Mouse (Mus musculus) adrenal gland, postnatal 10 days (tissue): Measurements from ENCODE around the gene Ifit1bl2. TPM values are rescaled to one million over a fixed set of nuclear protein-coding genes. Genes with fewer than 3 reads are reported as not detected.
"Not testable (repeated sequence)": the region's sequence is repeated elsewhere in the genome, so short reads cannot be mapped to it uniquely, and the experiment has no call there.

ENCODE experiments used
- DNase-seq: peaks from one replicate; pipeline ENCODE4 v3.0.0; 2021; ENCODE audit warnings: mixed read lengths
- total RNA-seq, 2 experiments: library from RNA; stranded (reverse); gene quantifications; 2 replicates each; pipeline ENCODE4 v1.2.3; 2021

Ifit1bl2 gene
- total RNA-seq, 2 experiments from 2014 or later: 0.09 TPM; not detected in 1

DNA sequence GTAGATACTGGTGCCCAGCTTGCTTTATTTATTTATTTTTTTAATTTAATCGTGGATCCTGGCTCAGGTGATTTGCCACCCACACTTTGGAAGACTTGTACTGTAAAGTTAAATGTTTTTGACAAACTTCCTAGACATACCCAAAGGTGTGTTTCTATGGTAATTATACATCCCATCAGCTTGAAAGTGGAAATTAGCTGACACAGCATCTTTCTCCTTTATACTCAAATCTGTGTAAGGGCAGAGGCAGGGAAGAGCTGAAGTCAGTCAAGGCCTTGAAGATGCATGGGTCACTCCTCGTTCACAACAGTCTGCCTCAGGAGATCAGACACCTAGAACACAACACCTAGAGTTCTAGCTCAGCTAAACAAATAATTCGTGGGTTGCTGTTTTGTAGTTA is 30.4 kb downstream of the Ifit1bl2 start:
- not testable (repeated sequence) for DNase-seq

- peak; percentile 25 for DNase-seq
Observed at GRCm38 (mm10) chr19:34607237-34608051, 33.1 kb downstream of the Ifit1bl2 start, which contains the start of gene Ifit3b. Gene Ifit3b (plus strand): TSS chr19:34607970.

- DNase-seq: no peak
Observed at GRCm38 (mm10) chr19:34605472-34605871, 35.1 kb downstream of the Ifit1bl2 start.

- DNase-seq: not testable (repeated sequence)
Observed at GRCm38 (mm10) chr19:34601888-34602287, 38.7 kb downstream of the Ifit1bl2 start, which contains the start of gene Ifit1bl1. Gene Ifit1bl1 (minus strand): TSS chr19:34601956.

GRCm38 (mm10) chr19:34599250-34599649 is 41.3 kb downstream of the Ifit1bl2 start:
- not testable (repeated sequence) for DNase-seq

- peak; percentile 79 for DNase-seq
Observed at GRCm38 (mm10) chr19:34598341-34598740, 42.2 kb downstream of the Ifit1bl2 start.

DNA sequence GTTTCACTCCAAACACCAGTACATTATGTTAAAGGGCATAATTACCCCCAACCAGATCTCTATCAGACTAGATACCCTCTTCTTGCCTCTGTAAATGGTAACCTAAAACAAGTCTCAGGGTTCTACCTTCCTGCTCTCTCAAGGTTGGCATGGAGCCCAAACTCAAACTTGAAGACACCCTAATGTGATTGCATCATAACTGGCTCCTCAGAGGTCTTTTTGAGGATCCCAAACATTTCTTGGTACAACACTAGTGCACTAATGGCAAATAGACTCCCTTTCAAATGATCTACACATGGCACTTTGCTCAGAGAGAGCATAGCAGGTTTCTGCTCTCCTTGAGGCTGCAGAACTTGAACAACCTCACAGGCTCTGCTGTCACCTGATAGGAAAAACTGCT is 43.7 kb downstream of the Ifit1bl2 start:
- DNase-seq: no peak

- not testable (repeated sequence) for DNase-seq
Observed at GRCm38 (mm10) chr19:34594523-34594922, 46.0 kb downstream of the Ifit1bl2 start.

DNA sequence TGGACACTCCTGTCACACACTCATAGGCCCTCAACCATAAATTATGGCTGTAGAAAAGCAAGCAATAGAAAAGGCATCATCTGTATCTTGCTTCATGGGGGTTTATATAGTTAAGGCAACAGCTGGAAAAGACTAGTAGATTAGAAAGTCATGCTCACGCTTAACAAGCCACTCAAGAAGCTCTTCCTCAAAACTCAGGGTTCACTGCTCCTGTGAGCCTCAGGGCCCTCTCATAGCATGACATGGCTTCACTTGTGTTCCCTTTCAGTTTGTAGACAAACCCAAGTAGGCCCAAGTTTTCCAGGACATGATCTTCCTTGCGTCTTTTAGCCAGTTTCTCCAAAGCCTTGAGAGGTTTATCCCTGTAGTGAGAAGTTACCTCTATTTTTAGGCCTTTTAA is 47.1 kb downstream of the Ifit1bl2 start:
- no peak for DNase-seq

DNA sequence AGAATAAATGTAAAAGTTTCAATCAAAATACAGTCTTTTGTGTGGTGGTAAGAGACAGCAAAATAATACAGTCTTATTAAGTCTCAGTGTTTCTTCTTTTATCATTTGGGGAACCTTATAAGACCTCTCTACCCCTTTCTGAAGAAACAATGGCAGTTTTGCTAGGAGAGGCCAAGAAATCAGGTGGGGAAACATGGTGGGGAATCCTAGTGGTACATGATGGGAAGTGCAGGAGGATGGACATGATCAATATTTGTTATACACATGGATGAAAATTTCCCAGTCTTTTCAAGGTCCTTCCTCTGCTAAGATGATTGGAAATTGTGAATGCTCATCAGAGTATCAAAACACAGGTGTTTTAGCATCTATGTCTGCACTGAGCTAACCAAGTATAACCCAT is 51.6 kb downstream of the Ifit1bl2 start:
- DNase-seq: no peak

- DNase-seq: not testable (repeated sequence)
Observed at GRCm38 (mm10) chr19:34587898-34588692, 52.4 kb downstream of the Ifit1bl2 start.

DNA sequence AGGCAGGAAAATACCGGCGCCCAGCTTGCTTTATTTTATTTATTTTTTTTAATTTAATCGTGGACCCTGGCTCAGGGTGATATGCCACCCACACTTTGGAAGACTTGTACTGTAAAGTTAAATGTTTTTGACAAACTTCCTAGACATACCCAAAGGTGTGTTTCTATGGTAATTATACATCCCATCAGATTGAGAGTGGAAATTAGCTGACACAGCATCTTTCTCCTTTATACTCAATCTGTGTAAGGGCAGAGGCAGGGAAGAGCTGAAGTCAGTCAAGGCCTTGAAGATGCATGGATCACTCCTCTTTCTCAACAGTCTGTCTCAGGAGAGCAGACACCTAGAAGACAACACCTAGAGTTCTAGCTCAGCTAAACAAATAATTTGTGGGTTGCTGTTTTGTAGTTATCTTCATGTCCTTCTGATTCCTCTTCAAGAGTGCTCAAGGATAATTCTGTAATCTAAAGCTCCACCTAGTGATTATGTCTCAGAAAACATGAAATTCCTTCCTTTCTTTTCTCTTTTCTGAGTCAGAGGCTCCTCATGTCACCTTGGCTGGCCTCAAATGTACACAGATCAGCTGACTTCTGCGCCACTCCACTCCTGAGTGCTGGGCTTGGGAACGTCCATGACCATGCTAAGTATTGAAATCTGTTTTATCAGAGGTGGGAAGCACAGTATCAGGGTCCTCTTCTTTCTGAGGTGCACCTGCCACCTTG is 54.6 kb downstream of the Ifit1bl2 start:
- DNase-seq: not testable (repeated sequence)

DNA sequence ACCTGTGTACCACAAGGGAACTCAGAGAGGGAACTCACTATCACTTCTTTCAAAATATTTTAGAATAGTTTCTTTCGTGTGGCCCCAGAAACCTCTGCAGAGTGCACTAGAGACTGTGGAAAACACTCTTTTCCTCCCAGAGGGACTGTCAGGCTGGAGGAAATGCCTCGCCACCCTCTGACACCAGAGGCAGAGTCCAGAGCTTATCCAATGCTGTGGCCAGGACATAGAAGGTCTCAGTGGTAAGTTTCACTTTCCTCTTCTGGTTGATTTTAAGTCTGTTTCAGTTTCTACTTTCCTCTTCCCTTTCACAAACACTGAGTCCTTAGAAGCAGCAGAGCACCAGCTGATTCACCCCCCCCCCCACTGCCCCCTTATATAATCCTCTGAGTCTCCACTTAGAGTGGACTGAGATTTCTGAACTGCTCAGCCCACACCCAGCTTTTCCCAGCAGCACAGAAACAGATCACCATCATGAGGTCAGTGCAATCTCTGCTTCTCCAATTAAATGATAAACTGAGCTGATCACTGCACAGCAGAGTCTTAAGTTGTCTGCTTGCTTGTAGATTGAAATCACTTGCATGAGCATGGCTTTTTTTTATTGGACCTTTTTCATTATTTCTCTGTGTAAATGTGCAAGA is 57.3 kb downstream of the Ifit1bl2 start, which contains the start of gene Ifit3:
TSS of gene Ifit3 (plus strand) at position 406 of the 641 bp plus-strand sequence.
- not testable (repeated sequence) for DNase-seq

DNA sequence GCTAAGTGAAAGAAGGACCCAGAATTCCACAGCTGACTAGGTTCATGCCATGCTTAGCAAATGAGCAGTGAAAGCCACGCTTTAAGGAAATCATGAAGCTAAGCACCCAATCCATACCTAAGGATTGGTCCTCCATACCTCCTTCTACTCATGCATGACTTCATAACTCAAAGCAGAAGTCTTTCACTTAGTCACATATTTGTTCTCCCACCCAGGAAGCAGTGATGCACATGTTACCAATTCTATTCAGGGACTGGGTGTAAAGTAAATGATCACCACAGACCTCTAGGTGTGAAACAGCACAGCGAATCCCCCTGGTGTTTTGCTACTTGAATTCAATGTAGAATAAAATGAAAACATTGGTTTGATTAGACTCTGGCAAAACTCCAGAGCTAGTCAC is 57.8 kb downstream of the Ifit1bl2 start:
- DNase-seq: not testable (repeated sequence)

GRCm38 (mm10) chr19:34577121-34577520 is 63.4 kb downstream of the Ifit1bl2 start:
- DNase-seq: no peak

- DNase-seq: no peak
Observed at GRCm38 (mm10) chr19:34573650-34574049, 66.9 kb downstream of the Ifit1bl2 start.

DNA sequence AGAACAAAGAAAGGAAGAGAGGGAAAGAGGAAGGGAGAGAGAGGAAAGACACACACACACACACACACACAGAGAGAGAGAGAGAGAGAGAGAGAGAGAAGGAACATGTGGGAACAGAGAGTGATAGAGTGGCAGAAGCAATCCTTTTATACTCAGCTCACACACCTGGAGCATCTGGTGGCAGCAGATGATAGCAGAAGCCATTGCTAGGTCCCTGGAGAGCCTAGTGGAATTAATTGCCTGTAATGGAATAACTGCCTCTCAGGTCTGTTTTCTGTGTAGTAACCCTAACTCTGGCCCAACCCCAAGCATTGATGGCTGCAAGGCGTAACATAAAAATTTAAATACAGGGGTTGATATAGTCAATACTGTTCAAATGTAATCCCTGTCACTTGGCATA is 69.5 kb downstream of the Ifit1bl2 start:
- DNase-seq: no peak

DNA sequence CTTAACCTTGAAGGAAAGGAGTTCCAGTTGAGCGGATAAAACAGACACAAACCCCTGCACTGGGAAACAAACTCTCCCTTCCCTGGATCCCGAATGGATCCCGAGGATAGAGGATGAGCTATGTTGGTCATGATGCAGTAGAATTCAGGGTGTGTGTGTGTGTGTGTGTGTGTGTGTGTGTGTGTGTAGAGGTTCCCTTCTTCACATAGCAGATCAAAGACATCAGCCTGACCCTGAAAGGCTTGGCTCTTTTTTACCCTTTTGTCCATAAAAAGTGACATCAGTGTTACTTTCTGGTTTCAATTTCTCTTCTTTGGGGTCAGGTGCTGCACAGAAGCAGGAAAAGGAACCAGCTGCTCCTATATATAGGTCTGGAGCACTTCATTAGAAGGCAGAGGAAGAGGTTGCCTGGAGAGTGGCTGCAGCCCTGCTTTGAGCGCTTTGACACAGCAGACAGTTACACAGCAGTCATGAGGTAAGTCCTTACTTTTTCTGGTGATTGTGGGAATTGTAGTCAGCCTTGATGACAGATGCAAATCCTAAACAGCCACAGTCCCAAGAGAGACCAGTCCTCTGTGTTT is 70.6 kb downstream of the Ifit1bl2 start:
- no peak for DNase-seq

- no peak for DNase-seq
Observed at GRCm38 (mm10) chr19:34568988-34569895, 71.3 kb downstream of the Ifit1bl2 start.
